Mouse (Mus musculus): ENCODE measurements at regions not wholly inside any gene's neighbourhood (a gene's known extent, or its start where the extent isn't known, plus 50 kb on each side); places are given as distances from the start of the nearest gene placed in this dataset.
A peak's percentile ranks its signal among the peaks of the same experiment; 100 is the strongest.

DNA sequence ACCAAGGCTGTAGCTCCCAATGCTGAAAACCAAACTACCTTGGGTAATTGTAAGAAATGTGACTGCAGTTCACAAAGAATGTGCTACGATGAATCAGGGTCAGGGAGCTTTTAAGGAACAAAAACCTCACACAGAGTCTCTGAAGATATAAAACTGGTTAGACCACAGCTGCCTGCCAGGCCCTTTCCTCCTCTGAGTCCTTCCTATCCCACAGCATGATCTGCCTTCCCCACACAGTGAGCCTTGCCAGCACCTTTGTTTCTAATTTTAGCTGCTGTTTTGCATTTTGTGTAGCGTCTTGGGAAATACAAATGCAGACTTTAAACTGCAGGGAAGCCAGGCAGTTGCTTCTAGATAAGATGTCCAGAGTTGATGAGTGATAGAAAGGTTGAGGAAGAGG lies 53.9 kb upstream of the Rtn4 start:
- Histone ChIP-seq H3K9me3 (replicated peaks; ENCODE audit: low read length) (peaks cover 3% of the 10 kb centered on the region), H3K4me1 (ENCODE audit: control insufficient read depth in 1 of 2, insufficient read depth in 2 of 2) (peaks cover 5 to 27% of the 10 kb centered on the region in 2 experiments; a peak in 3 of 4 replicates), H3K4me3 (replicated peaks in 1 of 3; ENCODE audit: low read depth in 2 of 3, low read length in 2 of 3, poor library complexity in 1 of 3) (no peak overlapping the region), H3K36me3 (replicated peaks in 1 of 2; ENCODE audit: control insufficient read depth in 1 of 2, insufficient read depth in 1 of 2, low read length in 1 of 2) (no peaks in the 10 kb centered on the region), H3K4me2 (ENCODE audit: insufficient read depth, low read depth, poor library complexity, severe bottlenecking) (no peak overlapping the region), H3K27ac (ENCODE audit: insufficient read depth, low read depth) (no peak overlapping the region), H3K79me2 (replicated peaks; ENCODE audit: control insufficient read depth, extremely low read depth, insufficient read depth, poor library complexity, severe bottlenecking) (no peaks in the 10 kb centered on the region), H3K9ac (ENCODE audit: insufficient read depth, low read depth) (no peak overlapping the region), H3K27me3 (replicated peaks) (no peaks in the 10 kb centered on the region)
- peak; percentile 60 for DNase-seq (ENCODE audit: extremely low read depth)
- dilution Hi-C loops (cut with MboI; ENCODE audit: extremely low pct_ligation_motif_present, extremely low pct_unique_long_range_greater_than_20kb, low sequenced_read_pairs) (no loop called here), in situ Hi-C loops (cut with MboI; ENCODE audit: low pct_ligation_motif_present, low pct_unique_long_range_greater_than_20kb, low sequenced_read_pairs) (no loop called here)
- TF ChIP-seq GABPA (IDR thresholded peaks at IDR 0.05; ENCODE audit: insufficient replicate concordance, low read depth, low read length) (no peak), TBP (conservative IDR thresholded peaks at IDR 0.05; ENCODE audit: low read depth, low read length) (no peak), MAX (IDR thresholded peaks at IDR 0.05; ENCODE audit: low read length) (no peak), POLR2AphosphoS2 (IDR thresholded peaks at IDR 0.05; ENCODE audit: low read depth, low read length) (no peak), PAX5 (IDR thresholded peaks at IDR 0.05; ENCODE audit: low read length) (no peak), POLR2A (IDR thresholded peaks at IDR 0.05; ENCODE audit: low read depth, low read length) (no peak), JUND (conservative IDR thresholded peaks at IDR 0.05; ENCODE audit: low read depth, low read length) (no peak), MEF2A (IDR thresholded peaks at IDR 0.05; ENCODE audit: borderline replicate concordance, low read depth, low read length) (peak; percentile 74; the same call in 1 of the 2 replicates), SMC3 (IDR thresholded peaks at IDR 0.05; ENCODE audit: low read depth, low read length) (no peak), MAFK (IDR thresholded peaks at IDR 0.05; ENCODE audit: insufficient replicate concordance, low read length) (no peak), UBTF (IDR thresholded peaks at IDR 0.05; ENCODE audit: low read depth, low read length) (no peak), JUN (IDR thresholded peaks at IDR 0.05; ENCODE audit: insufficient read depth, low read depth, low read length) (no peak), HCFC1 (IDR thresholded peaks at IDR 0.05; ENCODE audit: low read depth, low read length) (no peak), CHD2 (IDR thresholded peaks at IDR 0.05; ENCODE audit: low read length) (no peak), NELFE (IDR thresholded peaks at IDR 0.05; ENCODE audit: low read depth, low read length) (no peak), NRF1 (IDR thresholded peaks at IDR 0.05; ENCODE audit: low read depth, low read length) (no peak), E2F4 (IDR thresholded peaks at IDR 0.05; ENCODE audit: insufficient replicate concordance, low read depth, low read length) (no peak), IRF4 (IDR thresholded peaks at IDR 0.05; ENCODE audit: low read depth, low read length) (no peak), CHD1 (IDR thresholded peaks at IDR 0.05; ENCODE audit: low read depth, low read length) (no peak), KAT2A (IDR thresholded peaks at IDR 0.05; ENCODE audit: insufficient replicate concordance, low read length) (no peak), MYC (IDR thresholded peaks at IDR 0.05; ENCODE audit: low read depth, low read length) (no peak), ZMIZ1 (IDR thresholded peaks at IDR 0.05; ENCODE audit: low read depth, low read length) (no peak), MXI1 (IDR thresholded peaks at IDR 0.05; ENCODE audit: low read depth, low read length) (no peak; the same call in 1 of the 2 replicates), RAD21 (IDR thresholded peaks at IDR 0.05; ENCODE audit: low read depth, low read length) (no peak), USF2 (conservative IDR thresholded peaks at IDR 0.05; ENCODE audit: low read depth, low read length) (no peak), TCF12 (IDR thresholded peaks at IDR 0.05; ENCODE audit: low read depth, low read length) (0 out of 2 replicates have a peak, but pooled peaks have one; percentile 27), USF1 (IDR thresholded peaks at IDR 0.05; ENCODE audit: low read depth, low read length) (no peak), ZKSCAN1 (IDR thresholded peaks at IDR 0.05; ENCODE audit: borderline replicate concordance, low read depth, low read length) (no peak), BHLHE40 (IDR thresholded peaks at IDR 0.05; ENCODE audit: low read depth, low read length) (0 out of 2 replicates have a peak, but pooled peaks have one; percentile 12), MAZ (IDR thresholded peaks at IDR 0.05; ENCODE audit: low read depth, low read length) (no peak), ETS1 (conservative IDR thresholded peaks at IDR 0.05; ENCODE audit: low read depth, low read length) (0 out of 2 replicates have a peak, but pooled peaks have one; percentile 17), ZC3H11A (IDR thresholded peaks at IDR 0.05; ENCODE audit: low read depth, low read length) (no peak), CTCF (conservative IDR thresholded peaks at IDR 0.05 in 1 of 2, IDR thresholded peaks at IDR 0.05 in 1 of 2; ENCODE audit: low read depth in 2 of 2, low read length in 2 of 2) (no peak), ELF1 (IDR thresholded peaks at IDR 0.05; ENCODE audit: low read depth, low read length) (no peak), SIN3A (IDR thresholded peaks at IDR 0.05; ENCODE audit: low read length) (no peak), RCOR1 (conservative IDR thresholded peaks at IDR 0.05; ENCODE audit: low read depth, low read length) (no peak), EP300 (IDR thresholded peaks at IDR 0.05; ENCODE audit: low read length) (peak; percentile 58), ZNF384 (IDR thresholded peaks at IDR 0.05; ENCODE audit: low read depth, low read length) (no peak)

Data from CH12.LX (cell line).